Mouse (Mus musculus) NIH3T3 (cell line): ENCODE results near the gene Sec14l1.

Experiments
- DNase-seq: peaks from one replicate; pipeline ENCODE4 v3.0.0-alpha.2; 2012; ENCODE audit warnings: low read depth

Gene Sec14l1

DNA sequence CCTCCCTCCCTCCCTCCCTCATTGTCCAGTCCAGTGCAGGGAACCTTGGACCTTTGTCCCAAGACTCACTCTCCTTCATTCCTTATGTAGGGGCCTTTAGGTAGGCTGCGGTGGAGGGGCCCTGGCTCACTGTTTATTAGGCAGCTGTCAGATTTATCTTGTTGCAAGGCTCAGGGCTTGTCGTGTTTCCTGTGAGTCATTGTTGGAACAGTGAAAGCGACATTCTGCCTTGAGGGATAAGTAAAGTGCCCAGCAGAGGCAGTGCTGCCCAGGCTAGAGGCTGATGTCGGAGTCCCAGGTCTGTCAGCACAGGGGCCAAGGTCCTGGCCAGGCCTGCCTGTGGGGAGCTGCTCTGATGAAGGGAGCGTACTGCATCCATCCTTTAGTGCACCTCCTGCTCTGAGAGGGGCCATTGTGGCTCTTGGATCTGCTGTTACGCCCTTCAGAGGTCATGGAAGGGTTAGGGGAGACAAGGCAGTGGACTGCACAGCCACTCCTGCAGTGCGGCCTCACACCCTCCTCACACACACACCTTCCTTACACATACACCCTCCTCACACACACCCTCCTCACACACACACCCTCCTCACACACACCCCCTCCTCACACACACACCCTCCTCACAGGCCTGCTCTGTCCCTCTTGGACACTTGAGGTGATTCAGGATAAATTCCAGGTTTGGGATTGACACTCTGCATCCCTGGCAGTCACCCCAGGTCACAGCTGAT lies 39.3 kb downstream of the Sec14l1 start:
- peak; percentile 41 for DNase-seq

DNA sequence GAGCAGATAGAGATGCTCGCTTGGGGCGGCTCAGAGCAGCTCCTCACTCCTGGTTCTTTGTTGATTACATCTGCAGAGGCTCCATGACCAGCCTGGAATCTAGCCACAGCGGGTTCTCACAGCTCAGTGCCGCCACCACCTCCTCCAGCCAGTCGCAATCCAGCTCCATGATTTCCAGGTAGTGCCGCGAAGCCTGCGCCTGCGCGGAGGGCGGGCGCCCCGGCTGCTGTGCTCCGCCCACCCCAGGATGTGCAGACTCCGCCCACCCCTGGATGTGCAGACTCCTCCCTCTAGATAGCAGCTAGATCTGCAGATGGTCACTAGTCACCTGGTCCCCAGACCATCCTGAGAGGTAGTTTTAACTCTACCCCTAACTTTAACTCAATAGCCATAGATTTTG lies 41.8 kb downstream of the Sec14l1 start:
- DNase-seq = no peak

DNA sequence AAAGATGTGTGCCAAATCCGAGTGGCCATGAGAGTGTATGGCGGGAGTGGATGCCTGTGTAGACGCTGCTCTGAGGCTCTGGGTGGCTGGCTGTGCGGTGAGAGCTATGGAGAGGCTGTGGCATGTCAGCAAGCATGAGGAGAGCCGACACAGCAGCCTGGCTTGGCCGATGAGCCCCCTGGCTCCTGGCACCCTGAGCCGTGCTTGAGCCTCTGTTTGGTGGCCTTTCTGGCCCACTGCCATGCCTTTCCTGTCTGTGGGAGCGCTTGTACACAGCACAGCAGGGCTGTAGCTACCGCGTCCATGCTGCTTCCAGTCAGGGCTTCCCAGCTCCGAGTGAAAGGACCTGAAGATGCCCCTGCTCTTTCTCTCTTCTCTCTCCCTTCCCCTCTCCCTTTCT lies 43.4 kb downstream of the Sec14l1 start:
- DNase-seq = no peak

DNA sequence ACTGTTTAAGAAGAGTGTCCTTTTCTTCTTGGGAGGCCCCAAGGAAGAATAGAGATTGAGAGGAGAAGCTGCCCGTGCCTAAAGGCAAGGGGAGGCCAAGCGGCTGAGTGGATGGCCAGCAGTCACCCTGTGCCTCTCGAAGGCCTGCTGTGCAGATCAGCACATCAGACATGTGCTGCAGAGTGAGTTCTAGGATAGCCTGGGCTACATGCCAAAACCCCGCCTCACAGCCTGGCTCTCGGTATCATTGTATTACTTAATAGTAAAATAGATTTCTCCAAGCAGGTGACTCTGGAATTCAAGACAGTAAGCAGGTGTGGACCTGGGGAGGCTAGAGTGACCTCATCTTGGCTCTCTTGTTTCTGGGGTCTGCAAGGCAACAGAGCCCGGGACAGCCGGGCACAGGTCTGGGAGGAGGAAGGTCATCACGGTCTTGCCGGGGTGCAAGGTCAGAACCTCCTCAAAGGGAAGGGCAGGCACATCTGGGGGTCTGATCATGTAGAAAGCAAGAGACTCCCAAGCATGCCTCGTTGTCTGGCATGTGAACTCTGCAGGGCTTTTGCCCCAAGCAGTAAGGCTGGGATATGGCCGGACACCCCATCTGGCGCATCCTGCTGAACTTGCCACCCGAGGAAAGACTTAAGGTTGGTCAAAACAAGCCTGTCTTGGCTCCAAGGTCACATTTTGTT lies 44.4 kb downstream of the Sec14l1 start:
- DNase-seq = peak; percentile 49

DNA sequence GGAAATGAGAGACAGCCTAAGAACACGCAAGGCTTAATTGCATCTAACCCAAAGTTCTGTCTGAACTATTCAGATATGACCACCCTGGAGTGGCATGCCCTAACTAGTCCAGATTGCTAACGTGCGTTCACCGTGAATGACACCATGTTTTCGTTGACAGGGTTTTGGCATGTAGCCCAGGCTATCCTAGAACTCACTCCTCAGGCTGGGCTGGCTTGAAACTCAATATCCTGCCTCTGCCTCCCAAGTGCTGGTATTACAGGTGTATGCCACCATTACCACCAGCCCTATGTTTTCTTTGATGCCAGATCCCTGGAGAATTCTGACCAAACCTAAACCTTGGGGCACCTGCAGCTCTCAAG lies 45.0 kb downstream of the Sec14l1 start:
- peak; percentile 53 for DNase-seq

DNA sequence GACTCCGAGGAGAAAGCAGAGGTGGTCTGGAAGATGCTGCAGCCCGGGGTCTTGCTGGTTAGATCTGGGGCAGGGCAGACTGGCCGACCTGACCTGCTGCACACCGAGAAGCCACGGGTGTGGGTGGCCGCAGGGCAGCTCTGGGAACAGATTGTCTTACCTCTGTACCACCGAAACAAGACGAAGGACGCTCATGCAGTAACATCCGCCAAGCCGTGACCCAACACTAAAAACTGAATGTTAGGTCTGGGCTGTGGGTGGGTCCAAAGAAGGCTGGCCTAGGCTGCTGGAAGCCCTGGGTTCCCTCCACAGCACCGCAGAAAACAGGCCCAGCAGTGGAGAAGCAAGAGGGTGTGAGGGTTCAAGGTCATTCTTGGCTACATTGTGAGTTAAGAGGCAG lies 45.8 kb downstream of the Sec14l1 start:
- no peak for DNase-seq

DNA sequence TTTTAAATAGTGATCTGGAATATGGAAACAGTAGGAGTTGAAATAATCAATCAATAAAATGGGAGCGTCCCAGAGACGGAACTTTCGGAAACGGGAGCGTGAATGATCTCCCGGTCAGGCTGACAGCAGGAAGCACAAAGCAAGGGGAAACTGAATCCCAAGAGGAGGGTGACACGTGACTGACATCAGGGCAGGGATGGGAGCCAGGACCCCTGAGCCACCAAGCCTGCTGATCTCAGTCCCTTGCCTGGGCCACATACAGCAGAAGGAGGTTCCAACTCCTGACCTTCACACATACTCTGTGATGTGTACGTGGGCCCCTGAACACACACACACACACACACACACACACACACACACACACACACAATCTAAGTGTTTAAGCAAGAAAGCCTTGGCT lies 46.6 kb downstream of the Sec14l1 start:
- DNase-seq = no peak

DNA sequence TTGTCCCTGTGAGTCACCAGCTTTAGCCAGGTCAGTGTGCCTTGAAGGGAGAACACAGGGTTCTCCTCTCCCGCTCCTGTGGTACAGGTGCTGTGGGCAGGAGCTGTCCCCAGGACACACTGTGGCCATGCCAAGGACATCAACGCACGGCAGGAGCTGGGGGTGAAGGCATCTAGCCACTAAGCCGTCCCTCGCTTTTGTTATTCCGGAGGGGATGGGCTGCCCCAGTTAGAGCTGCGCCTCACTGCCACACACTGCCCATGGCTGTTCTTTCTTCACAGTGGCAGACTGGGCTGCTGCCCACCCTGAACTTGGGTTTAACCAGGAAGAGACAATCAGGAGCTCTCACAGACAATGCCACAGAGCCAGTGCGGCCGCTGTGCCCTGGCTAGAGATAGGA lies 48.1 kb downstream of the Sec14l1 start:
- no peak for DNase-seq

DNA sequence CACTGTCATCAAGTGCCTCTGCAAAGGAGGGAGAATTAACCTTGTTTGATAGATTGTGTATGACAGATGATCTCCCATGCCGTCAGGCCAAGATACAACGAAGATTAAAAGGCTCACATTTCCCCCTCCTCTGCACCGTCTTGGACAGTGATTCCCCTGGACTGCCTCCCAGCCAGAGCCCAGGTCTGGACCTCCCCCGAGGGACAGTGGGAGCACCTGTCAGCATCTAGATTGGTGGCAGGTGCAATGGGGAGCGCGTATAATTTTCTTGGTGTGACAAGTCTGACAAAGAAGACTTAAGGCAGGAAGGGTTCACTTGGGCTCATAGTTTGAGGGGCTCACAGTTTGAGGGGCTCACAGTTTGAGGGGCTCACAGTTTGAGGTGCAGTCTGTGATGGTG lies 48.8 kb downstream of the Sec14l1 start:
- DNase-seq = no peak

DNA sequence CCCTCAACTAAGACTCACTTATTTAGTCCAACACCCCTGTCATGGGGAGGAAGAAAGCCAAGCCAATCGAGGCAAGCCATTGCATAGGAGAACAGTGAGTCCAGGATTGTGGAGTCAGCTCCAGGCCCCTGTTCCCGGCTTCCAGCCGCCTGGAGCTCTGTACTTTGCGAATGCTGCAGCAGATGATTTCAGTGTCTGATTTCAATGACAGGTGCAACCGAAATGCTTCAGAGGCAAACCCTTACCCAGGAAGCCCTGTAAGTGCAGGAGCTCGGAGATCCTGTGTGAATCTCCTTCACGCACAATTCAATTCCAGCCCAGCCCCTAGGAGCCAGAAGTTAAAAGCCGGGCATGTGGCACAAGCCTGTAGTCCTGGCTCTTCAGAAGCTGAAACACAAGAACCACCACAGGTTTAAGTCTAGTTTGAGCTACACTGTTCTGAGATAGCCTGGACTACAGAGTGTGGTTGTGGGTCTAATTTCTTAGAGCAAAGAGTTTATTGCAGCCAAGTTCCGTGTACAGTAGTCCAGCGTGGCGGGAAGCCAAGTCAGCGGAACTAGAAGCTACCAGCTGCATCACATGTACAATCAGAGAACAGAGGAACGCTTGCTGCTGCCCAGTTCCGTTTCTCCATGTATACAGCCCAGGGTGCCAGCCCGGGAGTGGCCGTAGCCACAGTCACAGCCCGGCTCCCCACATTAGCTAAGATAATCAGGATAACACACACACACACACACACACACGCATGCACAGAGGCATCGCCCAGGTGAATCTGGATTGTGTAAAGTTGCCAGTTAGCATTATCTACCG lies 53.5 kb downstream of the Sec14l1 start:
- peak; percentile 34 for DNase-seq

DNA sequence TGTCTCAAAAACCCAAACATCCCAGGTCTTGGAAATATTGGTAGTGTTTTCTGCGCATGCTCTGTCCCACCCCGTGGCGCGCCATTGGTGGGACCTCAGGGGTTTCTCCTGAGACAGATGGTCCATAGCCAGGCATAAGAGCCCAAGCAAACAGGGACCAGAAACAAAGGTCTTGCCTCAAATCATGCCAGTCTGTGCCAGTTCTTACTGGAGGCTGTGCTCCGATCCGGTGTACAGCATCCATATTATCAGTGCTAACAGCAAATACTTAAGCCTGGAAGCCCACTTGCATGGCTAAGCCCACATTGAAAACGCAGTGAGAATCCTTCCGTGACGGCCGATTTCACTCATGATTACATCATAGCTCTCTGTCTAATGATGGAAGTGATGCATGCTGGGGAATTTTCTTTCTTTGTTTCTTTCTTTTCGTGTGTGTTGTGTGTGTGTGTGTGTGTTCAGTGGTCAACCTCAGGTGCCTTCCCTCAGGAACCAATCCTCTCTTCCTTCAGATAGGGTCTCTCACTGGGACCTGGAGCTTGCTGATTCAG lies 54.2 kb downstream of the Sec14l1 start:
- no peak for DNase-seq

DNA sequence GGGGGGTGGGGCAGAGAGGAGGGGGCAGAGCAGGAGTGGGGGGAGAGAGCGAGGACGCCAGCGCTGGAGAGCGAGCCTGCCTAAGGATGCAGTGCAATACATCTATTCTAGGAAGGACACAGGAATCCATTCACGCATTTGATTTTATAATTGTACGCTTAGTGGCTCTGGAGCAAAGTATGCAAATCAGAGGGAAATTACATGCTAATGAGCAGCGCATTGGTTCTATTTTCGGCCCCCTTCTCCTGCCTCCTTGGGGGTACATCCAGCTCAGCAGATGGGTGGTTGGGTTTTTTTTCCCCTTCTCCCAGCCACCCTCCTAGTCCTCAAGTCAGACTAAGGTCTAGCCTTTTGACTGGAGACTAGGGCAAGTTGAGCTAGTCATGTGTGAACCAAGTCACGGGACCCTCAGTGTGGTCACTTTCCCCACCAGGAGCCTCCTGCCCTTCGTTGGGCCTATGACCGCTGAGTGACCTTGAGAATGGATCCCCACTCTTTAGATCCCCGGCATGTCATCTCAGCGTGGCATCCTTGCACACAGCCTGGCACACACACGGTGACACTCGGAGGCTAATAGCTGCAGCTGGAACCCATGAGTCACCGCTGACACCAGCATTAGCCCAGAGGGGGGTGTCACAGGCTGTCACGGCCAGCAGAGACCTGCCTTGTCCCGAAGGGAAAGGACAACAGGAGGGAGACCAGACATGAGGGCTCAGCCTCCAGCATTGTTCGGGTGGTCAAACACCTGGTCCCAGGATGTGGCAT lies 55.0 kb downstream of the Sec14l1 start:
- no peak for DNase-seq

DNA sequence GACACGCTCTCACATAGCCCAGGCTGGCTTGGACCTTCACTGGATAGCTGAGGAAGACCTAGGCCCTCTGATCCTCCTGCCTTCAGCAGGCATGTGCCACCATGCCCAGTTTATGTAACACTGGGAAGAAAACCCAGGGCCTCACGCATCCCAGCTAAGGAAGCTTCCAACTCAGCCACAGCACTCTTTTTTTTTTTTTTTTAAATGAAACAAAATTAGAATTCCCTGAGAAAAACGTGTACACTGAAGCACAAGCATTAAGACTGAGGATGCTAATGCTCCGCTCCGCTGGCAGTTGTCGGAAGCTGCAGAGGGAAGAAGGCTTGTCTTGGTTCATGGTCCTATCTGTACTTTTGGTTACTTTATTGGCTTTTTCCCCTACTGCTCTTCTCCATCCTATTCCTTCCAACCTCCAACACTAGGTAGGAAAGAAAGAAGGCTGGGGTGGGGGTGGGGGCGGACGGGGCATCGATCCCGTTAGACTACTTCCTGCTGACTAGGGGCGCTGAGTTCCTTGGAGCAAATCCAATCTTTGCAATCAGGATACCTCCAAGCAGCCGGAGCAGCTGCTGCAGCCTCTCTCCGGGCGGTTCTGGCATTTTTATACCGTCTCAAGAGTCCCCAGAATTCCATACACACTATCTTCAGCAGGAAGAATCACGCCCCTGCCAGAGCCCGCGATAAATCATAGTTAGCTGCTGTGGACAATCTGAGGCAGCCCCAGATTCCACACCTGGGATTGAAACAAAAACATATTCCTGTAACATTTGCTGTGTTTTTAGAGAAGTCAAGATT lies 59.3 kb downstream of the Sec14l1 start:
- DNase-seq = no peak

DNA sequence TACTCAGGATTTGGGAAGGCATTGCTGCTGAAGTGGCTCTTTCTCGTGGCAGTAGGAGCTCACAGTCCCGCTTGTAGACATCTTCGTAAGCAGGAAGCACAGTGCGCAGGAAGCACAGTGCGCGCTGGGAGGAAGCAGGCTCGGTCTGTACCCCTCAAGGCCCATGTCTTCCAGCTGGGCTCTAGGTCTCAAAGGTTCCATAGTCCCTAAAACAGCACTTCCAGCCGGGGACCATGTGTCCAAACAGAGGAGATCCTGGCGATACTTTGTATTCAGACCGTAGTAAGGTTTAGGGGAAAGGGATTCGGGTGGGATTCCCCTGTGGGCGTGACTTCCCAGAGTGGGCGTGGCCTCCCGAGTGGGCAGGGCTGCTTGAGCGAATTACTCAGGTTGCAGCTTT lies 60.0 kb downstream of the Sec14l1 start:
- DNase-seq = no peak

DNA sequence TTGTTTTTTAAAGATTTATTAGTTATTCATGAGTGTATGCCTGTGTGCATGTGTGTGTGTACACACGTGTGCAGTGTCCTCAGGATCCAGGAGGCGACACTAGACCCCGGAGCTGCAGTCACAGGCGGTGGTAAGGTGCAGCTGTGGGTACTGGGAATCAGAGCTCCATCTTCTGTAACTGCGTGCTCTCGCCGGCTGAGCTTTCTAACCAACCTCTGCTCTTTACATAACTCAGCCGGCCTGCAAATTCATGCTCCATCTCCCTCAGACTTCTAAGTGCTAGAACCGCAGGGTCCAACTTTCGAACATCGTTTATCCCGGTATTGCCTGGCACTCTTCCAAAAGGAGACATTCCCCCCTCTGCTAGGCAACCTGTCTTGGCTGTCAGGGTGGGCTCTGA lies 60.5 kb downstream of the Sec14l1 start:
- DNase-seq = no peak

DNA sequence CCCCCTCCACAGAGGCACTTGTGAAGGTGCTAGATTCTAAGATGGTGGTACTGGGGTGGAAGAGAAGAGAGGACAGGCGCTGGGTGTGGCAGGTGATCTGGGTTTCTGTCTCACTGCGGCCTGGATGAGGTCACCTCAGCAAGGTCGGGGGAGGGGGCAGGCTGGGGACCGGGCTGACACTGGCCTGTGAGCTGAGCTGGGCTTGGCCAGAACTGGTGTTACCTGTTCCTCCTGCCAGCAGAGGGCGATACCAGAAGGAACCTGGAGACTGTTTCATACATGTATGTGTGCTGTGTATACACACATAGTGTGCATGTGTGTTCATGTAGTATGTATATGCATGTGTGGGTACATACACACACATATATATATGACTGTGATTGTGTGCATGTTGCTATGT lies 61.3 kb downstream of the Sec14l1 start:
- DNase-seq = peak; percentile 59

DNA sequence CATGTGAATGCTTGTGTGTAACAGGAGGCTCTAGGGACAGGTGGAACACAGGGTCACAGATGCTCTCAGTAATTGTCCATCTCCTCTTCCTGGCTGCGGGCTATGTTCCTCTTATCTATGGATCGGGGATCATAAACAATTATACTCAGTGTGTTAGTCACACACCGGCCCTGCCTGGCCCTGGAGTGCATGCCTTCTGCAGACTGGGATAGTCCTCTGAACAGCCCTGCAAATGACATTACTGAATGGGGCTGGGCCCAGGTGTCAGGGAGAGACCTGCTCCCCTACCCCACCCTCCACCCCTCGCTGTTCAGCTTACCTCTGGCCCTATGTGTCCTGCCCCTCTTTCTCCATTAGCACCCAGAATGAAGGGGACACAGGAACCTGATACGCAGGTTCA lies 61.9 kb downstream of the Sec14l1 start:
- no peak for DNase-seq

DNA sequence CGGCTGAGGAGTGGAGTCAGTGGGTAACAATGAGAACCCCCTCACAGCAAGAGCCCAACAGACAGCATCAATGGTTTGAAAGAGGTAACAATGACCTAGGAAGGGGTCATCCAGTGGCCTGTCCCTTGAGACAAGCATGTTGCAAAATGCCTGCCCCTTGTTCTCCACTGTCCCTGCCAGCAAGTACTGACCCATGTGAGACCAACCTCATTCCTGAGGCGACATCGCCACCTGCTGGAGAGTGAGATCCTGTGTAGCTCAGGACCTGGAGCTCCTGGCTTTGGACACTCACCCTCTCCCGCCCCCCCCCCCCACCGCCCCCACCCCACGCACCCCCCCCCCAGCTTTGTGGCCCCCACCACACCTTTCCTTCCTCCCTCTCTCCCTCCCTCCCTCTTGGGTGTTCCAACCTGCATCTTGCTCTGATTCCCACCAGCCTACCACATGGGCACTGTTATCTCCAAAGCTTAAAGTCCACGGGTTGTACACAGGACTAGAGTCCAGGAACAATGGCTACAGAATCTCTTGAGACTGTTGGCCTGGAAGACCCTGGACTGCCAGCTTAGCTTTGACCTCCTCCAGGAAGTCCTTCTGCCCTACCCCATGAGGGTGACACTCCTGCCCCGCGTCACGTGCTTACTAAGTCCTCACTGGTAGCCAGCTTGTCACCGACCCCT lies 62.5 kb downstream of the Sec14l1 start:
- DNase-seq = peak; percentile 95

DNA sequence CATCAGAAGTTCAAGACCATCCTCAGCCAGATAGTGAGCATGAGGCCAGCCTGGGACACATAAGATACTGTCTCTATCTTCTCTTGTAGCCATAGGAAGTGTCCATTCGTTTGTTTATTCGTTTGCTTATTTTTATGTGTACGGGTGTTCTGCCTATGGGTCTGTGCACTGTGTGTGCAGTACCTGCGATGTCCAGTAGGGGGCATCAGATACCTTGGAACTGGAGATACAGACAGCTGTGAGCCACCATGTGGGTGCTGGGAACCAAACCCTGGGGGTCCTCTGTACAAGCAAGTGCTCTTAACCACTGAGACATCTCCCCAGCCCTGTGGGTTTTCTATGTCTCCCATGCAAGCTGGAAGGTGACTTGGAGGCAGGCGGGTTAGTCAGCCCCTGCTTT lies 64.9 kb downstream of the Sec14l1 start:
- DNase-seq = peak; percentile 37

DNA sequence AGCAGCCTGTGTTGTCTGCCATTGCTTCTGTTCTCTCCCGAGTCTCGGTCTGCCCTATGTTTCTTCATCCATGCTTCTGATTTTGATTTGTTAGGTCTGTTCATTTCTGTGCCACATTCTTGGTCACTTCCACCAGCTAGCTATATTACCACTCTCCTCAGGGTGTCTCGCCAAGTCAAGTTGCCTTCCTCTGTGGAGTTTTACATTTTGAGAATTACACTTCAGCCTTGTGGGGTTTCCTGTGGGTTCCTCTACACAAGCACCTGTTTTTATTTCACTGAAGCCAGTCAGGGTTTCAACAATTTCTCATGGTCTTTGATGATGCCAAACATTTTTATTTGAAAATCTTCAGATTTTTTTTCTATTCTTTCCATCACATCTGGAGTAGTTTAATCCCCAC lies 67.8 kb downstream of the Sec14l1 start:
- DNase-seq = peak; percentile 43

DNA sequence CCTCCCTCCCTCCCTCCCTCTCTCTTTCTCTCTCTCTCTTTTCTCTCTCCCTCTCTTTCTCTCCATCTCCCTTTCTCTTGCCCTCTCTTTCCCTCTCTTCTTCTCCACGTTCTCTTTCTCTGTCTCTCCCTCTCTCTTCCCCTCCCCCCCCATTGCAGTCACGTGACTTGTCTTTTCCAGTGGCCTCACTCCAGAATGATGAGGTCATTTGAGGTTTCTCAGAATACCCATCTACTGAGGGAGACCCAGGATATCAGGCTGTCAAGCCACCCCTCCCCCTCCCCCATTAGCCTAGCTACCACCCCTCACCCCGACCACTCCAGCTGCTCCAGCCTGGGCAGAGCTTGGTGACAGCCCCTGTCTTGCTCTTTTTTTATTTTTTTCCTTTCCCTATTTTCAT lies 68.3 kb downstream of the Sec14l1 start:
- peak; percentile 65 for DNase-seq
